Mouse (Mus musculus) frontal cortex, adult (tissue): ENCODE measurements at regions not wholly inside any gene's neighbourhood (a gene's known extent, or its start where the extent isn't known, plus 50 kb on each side); places are given as distances from the start of the nearest gene placed in this dataset.

ENCODE experiments used
- ATAC-seq: cut with Nextera tagmentation; 2 replicates; pipeline ENCODE4 v1.9.2; 2017; ENCODE audit warnings: mild to moderate bottlenecking, moderate library complexity, mixed read lengths; ENCODE audit not compliant: low TSS enrichment

- no peak for ATAC-seq
These were observed 51.8 kb upstream of the 1190002N15Rik start for GRCm38 (mm10) chr9:94589672-94590071.

GRCm38 (mm10) chr9:94604993-94605392 is 64.7 kb upstream of the Slc9a9 start:
- ATAC-seq, result no peak

- no peak for ATAC-seq
These were observed 63.3 kb upstream of the Slc9a9 start for GRCm38 (mm10) chr9:94606422-94606821.

- peak; percentile 44 for ATAC-seq
These were observed 62.5 kb upstream of the Slc9a9 start for GRCm38 (mm10) chr9:94607011-94607749.

- no peak for ATAC-seq
These were observed 62.0 kb upstream of the Slc9a9 start for GRCm38 (mm10) chr9:94607750-94608106.

GRCm38 (mm10) chr9:94610101-94610500 is 59.6 kb upstream of the Slc9a9 start:
- no peak for ATAC-seq

GRCm38 (mm10) chr9:94610600-94611337 is 58.9 kb upstream of the Slc9a9 start:
- no peak for ATAC-seq

GRCm38 (mm10) chr9:94613891-94614671 is 55.6 kb upstream of the Slc9a9 start:
- peak; percentile 97 for ATAC-seq

- ATAC-seq, result no peak
These were observed 54.5 kb upstream of the Slc9a9 start for GRCm38 (mm10) chr9:94615205-94615604.

GRCm38 (mm10) chr9:94618079-94618786 is 51.5 kb upstream of the Slc9a9 start:
- no peak for ATAC-seq
